Mouse (Mus musculus): ENCODE measurements around the gene Golga7b.

- TF ChIP-seq CTCF (IDR thresholded peaks at IDR 0.05) (no peak), POLR2A (IDR thresholded peaks at IDR 0.05; ENCODE audit: insufficient read depth, low read depth, low read length) (no peak), EP300 (IDR thresholded peaks at IDR 0.05; ENCODE audit: insufficient read depth, low read depth, low read length) (no peak)
These were observed 43.7 kb downstream of the Golga7b start for GRCm38 (mm10) chr19:42290954-42291661.

All from heart, adult 2 months (tissue).